Mouse (Mus musculus): Measurements from ENCODE around the gene Syne2. TPM values are rescaled to one million over a fixed set of nuclear protein-coding genes. Genes with fewer than 3 reads are reported as not detected.

Syne2 gene
- polyA plus RNA-seq (2017; shearing (Covaris generic)): 13.4 TPM

DNA sequence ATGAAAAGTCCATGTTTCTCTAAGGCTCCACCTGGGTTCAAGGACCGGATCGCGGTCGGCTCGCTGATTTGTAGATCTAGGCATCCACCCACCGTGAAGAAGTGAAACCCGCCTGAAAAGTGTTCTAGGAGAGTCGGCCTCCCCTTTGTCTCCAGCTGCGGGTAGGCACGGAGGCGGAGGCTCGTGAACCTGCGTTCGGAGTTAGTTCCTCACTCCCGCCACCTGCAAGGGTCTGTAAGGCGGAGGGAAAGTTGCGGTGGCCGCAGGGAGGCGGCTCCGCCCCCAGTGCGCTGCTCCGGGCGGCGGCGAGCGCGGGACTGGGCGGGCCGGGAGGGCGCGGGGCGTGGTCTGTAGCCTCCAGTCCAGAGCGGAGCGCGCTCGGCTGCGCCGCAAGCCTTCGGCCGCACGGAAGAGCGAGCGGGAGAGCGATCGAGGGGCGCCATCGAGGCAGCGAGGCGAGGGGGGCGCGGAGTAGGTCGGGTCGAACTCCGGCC lies at the start of gene Syne2:
Syne2 (plus strand) TSS at position 176 of the 494 bp plus-strand sequence.

Other genes with a start within 250 kb of the Syne2 start
- gene Ppp2r5e, start 221.9 kb upstream of the Syne2 start, polyA plus RNA-seq (2017; shearing (Covaris generic)): 5.1 TPM
- gene Wdr89, start 148.6 kb upstream of the Syne2 start, polyA plus RNA-seq (2017; shearing (Covaris generic)): 11.8 TPM
- 6.0 TPM for gene Sgpp1, start 82.4 kb upstream of the Syne2 start, polyA plus RNA-seq (2017; shearing (Covaris generic))

Data from activated CD4-positive, CD25-positive, alpha-beta regulatory T cell, adult 9 weeks (primary cell).